Mouse (Mus musculus) embryonic facial prominence, embryonic 11.5 days (tissue): ENCODE results near the gene Abi3. TPM values are rescaled to one million over a fixed set of nuclear protein-coding genes. Genes with fewer than 3 reads are reported as not detected.

Source experiments
- ATAC-seq: fragments of 200-750 bp; cut with Nextera tagmentation; replicated peaks from 2 replicates; pipeline ENCODE4 v1.8.0; 2017; ENCODE audit warnings: low read depth; ENCODE audit not compliant: insufficient number of reproducible peaks, low FRiP score, low TSS enrichment
- DNase-seq: peaks from one replicate; pipeline ENCODE4 v3.0.0-alpha.2; 2015; ENCODE audit warnings: low spot score
- H3K27ac ChIP-seq: fragments of 300-500 bp; sonication (generic); replicated peaks from 2 replicates; pipeline ENCODE4 v1.5.1; 2014; ENCODE audit warnings: mild to moderate bottlenecking, low read depth, low read length, control low read depth
- H3K27me3 ChIP-seq: fragments of 300-500 bp; sonication (generic); 2 replicates; pipeline ENCODE4 v1.6.1; 2014; ENCODE audit warnings: mild to moderate bottlenecking, low read length, moderate library complexity, mixed read lengths; ENCODE audit not compliant: control insufficient read depth, insufficient read depth
- H3K36me3 ChIP-seq: fragments of 300-500 bp; sonication (generic); replicated peaks from 2 replicates; pipeline ENCODE4 v1.6.1; 2014; ENCODE audit warnings: low read depth, mild to moderate bottlenecking, low read length, moderate library complexity, mixed read lengths; ENCODE audit not compliant: control insufficient read depth, insufficient read depth
- H3K4me1 ChIP-seq: fragments of 300-500 bp; sonication (generic); 2 replicates; pipeline ENCODE4 v1.6.1; 2014; ENCODE audit warnings: low read length, mixed read lengths; ENCODE audit not compliant: control insufficient read depth, insufficient read depth
- H3K4me2 ChIP-seq: fragments of 300-500 bp; sonication (generic); 2 replicates; pipeline ENCODE4 v1.6.1; 2014; ENCODE audit warnings: low read depth, mild to moderate bottlenecking, control low read depth, low read length, moderate library complexity
- H3K4me3 ChIP-seq: fragments of 300-500 bp; sonication (generic); 2 replicates; pipeline ENCODE4 v1.5.1; 2014; ENCODE audit warnings: low read depth, low read length, control low read depth
- H3K9ac ChIP-seq: fragments of 300-500 bp; sonication (generic); replicated peaks from 2 replicates; pipeline ENCODE4 v1.6.1; 2014; ENCODE audit warnings: mild to moderate bottlenecking, control low read depth, low read length
- H3K9me3 ChIP-seq: fragments of 300-500 bp; sonication (generic); replicated peaks from 2 replicates; pipeline ENCODE4 v1.6.1; 2016; ENCODE audit warnings: mild to moderate bottlenecking, low read length, inconsistent platforms, mixed read lengths; ENCODE audit not compliant: control insufficient read depth
- WGBS: fragments of 180-500 bp; shearing (Covaris S2); extraction: QIAGEN DNeasy Blood & Tissue Kit; methylation state at CpG from one replicate; pipeline ENCODE4 v1.1.7; 2014; 5-methylcytosine and 5-hydroxymethylcytosine counted together
- polyA plus RNA-seq: library from polyadenylated mRNA; unstranded; fragments of >200 nt; fragmentation: Nextera tagmentation; extraction: Ambion mirVana; gene quantifications from 2 replicates; pipeline ENCODE4 v1.2.1, GENCODE M21; 2014

Abi3 gene
- polyA plus RNA-seq, 1 experiment from 2014 or later = 2.4 TPM

DNA sequence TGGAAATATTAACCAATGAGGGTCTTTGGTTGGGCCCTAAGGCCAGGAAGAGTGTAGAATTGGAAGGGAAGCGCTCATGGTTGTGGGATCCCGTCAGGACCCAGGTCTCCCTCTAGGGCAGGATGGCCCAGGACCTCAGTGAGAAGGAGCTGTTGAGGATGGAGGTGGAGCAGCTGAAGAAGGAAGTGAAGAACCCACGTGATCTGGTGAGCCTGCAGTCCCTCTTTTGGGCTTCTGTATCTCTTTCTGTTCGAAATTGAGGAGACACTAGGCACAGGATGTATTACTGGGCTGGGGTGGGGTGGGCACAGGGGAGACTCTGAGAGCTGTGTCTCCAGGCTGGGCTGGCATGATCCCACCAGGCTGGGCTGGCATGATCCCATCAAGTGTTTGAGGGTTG, 2.7 kb upstream of the Abi3 start:
- Histone ChIP-seq H3K4me2 (no peak overlapping the region), H3K9me3 (no peaks in the 10 kb centered on the region), H3K4me3 (no peak overlapping the region), H3K36me3 (no peaks in the 10 kb centered on the region), H3K27ac (no peak overlapping the region), H3K27me3 (no peaks in the 10 kb centered on the region), H3K9ac (no peak overlapping the region), H3K4me1 (peaks cover 6% of the 10 kb centered on the region; the same call in 1 of the 2 replicates)
- ATAC-seq = no peak
- DNase-seq = no peak
- WGBS = 67% methylated on average over 4 of the region's 4 CpGs

- WGBS = 63% methylated on average over 6 of the region's 6 CpGs
- no peaks in the 10 kb centered on the region for H3K36me3 ChIP-seq
- no peak overlapping the region for H3K4me3 ChIP-seq
- no peak for DNase-seq
- H3K4me1 ChIP-seq = peaks cover 6% of the 10 kb centered on the region; the same call in 1 of the 2 replicates
- no peak overlapping the region for H3K9ac ChIP-seq
- H3K9me3 ChIP-seq = no peaks in the 10 kb centered on the region
- no peak overlapping the region for H3K27ac ChIP-seq
- H3K4me2 ChIP-seq = no peak overlapping the region
- ATAC-seq = no peak
- peaks cover under 1% of the 10 kb centered on the region; the same call in 1 of the 2 replicates for H3K27me3 ChIP-seq
Observed at GRCm38 (mm10) chr11:95843421-95843950, 1.2 kb upstream of the Abi3 start.

GRCm38 (mm10) chr11:95842953-95843352, 677 bp upstream of the Abi3 start:
- Histone ChIP-seq H3K4me2 (no peak overlapping the region), H3K27ac (no peak overlapping the region), H3K9ac (no peak overlapping the region), H3K27me3 (peaks cover 2% of the 10 kb centered on the region; the same call in 1 of the 2 replicates), H3K4me3 (no peak overlapping the region), H3K9me3 (no peaks in the 10 kb centered on the region), H3K36me3 (no peaks in the 10 kb centered on the region), H3K4me1 (peaks cover 6% of the 10 kb centered on the region; the same call in 1 of the 2 replicates)
- ATAC-seq (no peak), DNase-seq (no peak)
- 73% methylated on average over 5 of the region's 5 CpGs for WGBS

- Histone ChIP-seq H3K4me1 (peaks cover 6% of the 10 kb centered on the region; the same call in 1 of the 2 replicates), H3K4me3 (no peak overlapping the region), H3K9me3 (no peaks in the 10 kb centered on the region), H3K27ac (no peak overlapping the region), H3K9ac (no peak overlapping the region), H3K36me3 (no peaks in the 10 kb centered on the region), H3K4me2 (no peak overlapping the region), H3K27me3 (peaks cover 2% of the 10 kb centered on the region; the same call in 1 of the 2 replicates)
- DNase-seq (no peak), ATAC-seq (no peak)
- 57% methylated on average over 10 of the region's 10 CpGs for WGBS
Observed at GRCm38 (mm10) chr11:95841498-95841830, 812 bp downstream of the Abi3 start.

GRCm38 (mm10) chr11:95840694-95841497, 1.4 kb downstream of the Abi3 start:
- Histone ChIP-seq H3K27ac (no peak overlapping the region), H3K9me3 (no peaks in the 10 kb centered on the region), H3K4me3 (no peak overlapping the region), H3K9ac (no peak overlapping the region), H3K27me3 (peaks cover 5% of the 10 kb centered on the region), H3K4me1 (peaks cover 6% of the 10 kb centered on the region; the same call in 1 of the 2 replicates), H3K4me2 (no peak overlapping the region), H3K36me3 (no peaks in the 10 kb centered on the region)
- ATAC-seq (no peak), DNase-seq (no peak)
- 75% methylated on average over 5 of the region's 5 CpGs for WGBS

- Histone ChIP-seq H3K9me3 (no peaks in the 10 kb centered on the region), H3K9ac (no peak overlapping the region), H3K36me3 (no peaks in the 10 kb centered on the region), H3K27ac (no peak overlapping the region), H3K4me3 (no peak overlapping the region), H3K27me3 (peaks cover 21% of the 10 kb centered on the region), H3K4me1 (peaks cover 9% of the 10 kb centered on the region), H3K4me2 (no peak overlapping the region)
- no peak for DNase-seq
- ATAC-seq = no peak
- 75% methylated on average over 8 of the region's 8 CpGs for WGBS
Observed at GRCm38 (mm10) chr11:95838999-95839868, 3.0 kb downstream of the Abi3 start.

GRCm38 (mm10) chr11:95838598-95838997, 3.7 kb downstream of the Abi3 start:
- 72% methylated on average over 4 of the region's 4 CpGs for WGBS
- Histone ChIP-seq H3K36me3 (no peaks in the 10 kb centered on the region), H3K27ac (no peak overlapping the region), H3K9me3 (no peaks in the 10 kb centered on the region), H3K4me3 (no peak overlapping the region), H3K4me1 (peaks cover 9% of the 10 kb centered on the region), H3K27me3 (peaks cover 27% of the 10 kb centered on the region), H3K4me2 (no peak overlapping the region), H3K9ac (no peak overlapping the region)
- DNase-seq = no peak
- ATAC-seq = no peak
